Mouse (Mus musculus): ENCODE data around the gene Gas1.

DNA sequence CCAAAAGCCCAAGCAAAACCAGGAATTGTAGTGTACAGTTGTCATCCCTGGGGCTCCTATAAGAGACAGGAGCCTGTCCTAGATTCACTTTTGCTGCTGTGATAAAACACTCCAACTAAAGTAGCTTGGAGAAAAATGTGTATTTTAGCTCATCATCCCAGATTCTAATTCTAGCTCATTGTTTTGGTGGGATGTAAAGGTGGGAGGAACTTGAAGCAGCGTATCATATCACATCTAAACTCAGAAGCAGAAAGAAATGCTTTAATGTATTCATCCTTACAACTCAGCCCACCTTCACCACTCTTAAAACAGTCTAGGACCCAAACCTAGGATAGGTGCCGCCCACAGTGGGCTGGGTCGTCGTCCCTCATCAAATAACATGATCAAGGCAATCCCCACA is 40.2 kb downstream of the Gas1 start:
- TF ChIP-seq GATA1 (IDR thresholded peaks at IDR 0.05; ENCODE audit: borderline replicate concordance, low read length) (no peak), FLI1 (IDR thresholded peaks at IDR 0.05; ENCODE audit: low read length) (no peak)

Data from megakaryocyte, embryonic 14.5 days (primary cell).